Mouse (Mus musculus): ENCODE measurements around the gene 9330182L06Rik. TPM values are rescaled to one million over a fixed set of nuclear protein-coding genes. Genes with fewer than 3 reads are reported as not detected.

9330182L06Rik gene
- total RNA-seq, 4 experiments from 2014 or later: 11.8 to 19.8 (median 15.9) TPM

Small RNAs within 50 kb of the gene (microRNA-seq; reads per million reads assigned to microRNA genes)
- gene Mir879: 0.67 to 2.3 reads per million in 2 experiments

Other genes starting within 250 kb of the 9330182L06Rik start
- gene Tmem243, start 165.4 kb upstream of the 9330182L06Rik start, total RNA-seq (2022): 10 to 100 TPM; 25.5 to 38.9 (median 31.9) TPM
- 10 to 100 TPM; 22.4 to 33.4 (median 31.5) TPM for gene Dmtf1, start 104.3 kb upstream of the 9330182L06Rik start, total RNA-seq (2022)

Data from adrenal gland, adult 8-10 months (tissue).